Mouse (Mus musculus): ENCODE data around the gene Trim9.
A peak's percentile ranks its signal among the peaks of the same experiment; 100 is the strongest.

Trim9 gene

DNA sequence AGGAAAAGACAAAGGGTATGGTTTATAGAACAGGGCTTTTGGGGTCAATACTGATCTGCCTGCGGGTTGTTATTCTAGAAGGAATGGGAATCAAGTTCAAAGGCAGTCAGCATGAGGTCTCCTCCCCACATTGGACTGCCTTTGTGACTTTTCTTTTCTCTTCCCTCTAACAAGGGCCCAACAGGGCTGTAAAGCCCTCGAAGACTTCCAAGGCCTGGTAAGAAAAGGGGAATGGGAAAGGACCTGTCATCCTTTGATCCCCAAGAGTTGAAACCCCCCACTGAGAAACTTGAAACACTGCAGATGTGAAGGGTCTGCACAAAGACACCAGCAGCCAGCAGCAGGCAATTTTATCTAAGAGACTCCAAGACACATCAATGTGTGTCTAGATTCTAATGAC lies 21.0 kb downstream of the Trim9 start:
- no peak for ATAC-seq (ENCODE audit: low TSS enrichment)

- ATAC-seq (ENCODE audit: low TSS enrichment), result peak; percentile 56
Observed at GRCm38 (mm10) chr12:70325826-70326225, 21.6 kb downstream of the Trim9 start.

DNA sequence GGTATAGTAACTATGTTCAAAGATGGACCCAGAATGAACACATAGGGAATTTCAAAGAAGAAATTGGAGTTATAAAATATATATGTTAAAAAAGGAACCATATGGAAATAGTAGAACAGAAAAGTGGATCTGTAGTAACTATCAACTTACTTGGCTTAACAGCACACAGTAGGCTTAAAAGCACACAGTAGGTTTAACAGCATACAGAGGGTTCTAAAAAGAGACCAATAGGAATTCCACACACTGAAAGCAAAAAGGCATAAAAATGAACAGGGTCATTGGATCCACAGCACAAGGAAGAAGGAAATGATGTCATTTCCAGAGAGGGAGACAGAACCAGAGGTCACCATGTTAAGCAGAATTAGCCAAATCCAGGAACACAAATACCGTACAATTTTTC lies 24.6 kb downstream of the Trim9 start:
- ATAC-seq (ENCODE audit: low TSS enrichment), result no peak

DNA sequence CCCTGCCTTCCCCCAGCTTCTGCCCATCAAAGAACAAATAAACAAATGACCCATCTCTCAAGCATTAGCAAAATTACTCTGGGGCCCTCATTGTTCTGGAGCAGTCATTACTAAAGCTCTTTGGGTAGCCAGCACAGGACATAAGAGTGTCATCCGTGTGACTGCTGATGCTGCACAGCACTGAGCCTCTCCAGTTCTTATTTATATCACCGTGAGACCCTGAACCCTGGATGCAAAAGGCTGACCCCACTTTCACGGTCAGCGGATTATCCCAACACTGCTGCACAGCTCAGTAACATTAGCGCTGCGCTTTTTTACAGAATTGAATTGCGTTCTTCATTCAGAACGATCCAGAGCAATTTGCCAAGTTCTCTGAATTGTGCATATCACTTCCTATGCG lies 31.3 kb downstream of the Trim9 start:
- no peak for ATAC-seq (ENCODE audit: low TSS enrichment)

- peak; percentile 64 for ATAC-seq (ENCODE audit: low TSS enrichment)
Observed at GRCm38 (mm10) chr12:70307881-70308280, 39.5 kb downstream of the Trim9 start.

DNA sequence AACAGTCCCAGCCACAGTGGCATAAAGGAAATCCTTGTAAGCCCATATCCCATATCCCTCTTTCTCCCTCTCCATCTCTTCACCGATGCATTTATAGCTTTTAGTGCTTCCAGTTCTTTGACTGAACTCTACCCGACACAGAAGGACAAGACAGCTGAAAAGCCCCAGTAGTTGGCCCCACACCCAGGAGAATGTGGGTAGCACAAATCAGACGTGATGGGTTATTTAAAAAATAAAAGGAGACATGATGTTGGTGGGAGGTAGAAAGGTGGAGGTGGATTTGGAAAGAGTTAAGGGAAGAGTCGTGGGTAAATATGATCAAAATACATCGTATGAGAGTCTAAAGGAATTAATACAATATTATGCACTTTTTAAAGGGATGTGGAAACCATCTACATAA lies 40.4 kb downstream of the Trim9 start:
- ATAC-seq (ENCODE audit: low TSS enrichment), result no peak

- no peak for ATAC-seq (ENCODE audit: low TSS enrichment)
Observed at GRCm38 (mm10) chr12:70304014-70304413, 43.4 kb downstream of the Trim9 start.

DNA sequence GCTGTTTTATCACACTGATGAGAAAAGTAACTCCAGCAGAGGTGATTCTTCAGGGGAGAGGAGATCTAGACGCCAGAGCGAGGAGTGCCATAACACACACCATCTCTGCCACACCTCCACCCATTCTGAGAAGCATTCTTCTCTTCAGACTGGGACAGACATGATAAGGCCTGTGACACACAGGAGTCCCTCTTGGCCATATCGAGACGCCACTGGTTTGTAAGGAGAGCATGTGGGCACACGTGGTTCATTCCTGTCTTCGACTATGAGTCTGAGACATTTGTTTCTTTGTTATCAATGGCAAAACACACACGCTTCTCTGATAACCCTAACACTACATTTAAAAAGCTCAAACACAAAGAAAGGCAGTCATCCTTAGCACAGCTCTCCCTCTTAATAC lies 43.9 kb downstream of the Trim9 start:
- no peak for ATAC-seq (ENCODE audit: low TSS enrichment)

GRCm38 (mm10) chr12:70302022-70302720 lies 45.2 kb downstream of the Trim9 start:
- ATAC-seq (ENCODE audit: low TSS enrichment), result peak; percentile 48

DNA sequence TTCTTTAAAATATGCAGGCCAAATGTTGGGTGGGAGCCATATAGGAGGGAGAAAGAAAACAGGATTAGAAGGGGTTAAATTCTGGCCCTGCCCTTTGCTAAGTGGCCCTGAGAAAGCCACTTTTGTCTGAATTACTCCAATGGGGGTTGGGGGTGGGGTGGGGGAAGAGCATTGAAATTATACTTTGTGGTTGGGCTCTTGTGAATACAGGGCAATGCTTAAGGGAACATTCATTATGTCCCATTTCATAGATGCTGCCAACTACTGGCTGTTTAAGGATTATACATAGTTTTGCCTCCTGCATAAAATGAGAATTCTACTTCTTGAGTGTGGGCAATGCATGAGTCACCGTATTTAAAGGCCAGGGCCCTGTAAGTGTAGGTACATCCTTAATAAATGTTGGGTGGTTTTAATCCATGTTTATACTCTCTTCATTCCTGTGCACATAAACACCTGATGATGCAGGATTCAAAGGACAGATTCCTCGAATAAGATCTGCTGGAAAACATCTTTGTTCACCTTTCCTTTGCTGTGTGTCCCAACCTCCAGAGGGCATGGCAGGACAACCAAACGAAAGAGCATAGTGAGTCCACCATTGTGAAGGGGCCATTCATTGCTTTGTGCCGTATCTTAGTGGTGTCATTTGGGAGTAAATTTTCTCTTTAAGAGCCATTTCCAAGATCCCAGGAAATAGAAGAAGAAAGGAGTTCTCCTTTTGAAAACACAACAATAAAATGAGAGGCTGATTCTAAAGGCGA lies 53.3 kb downstream of the Trim9 start:
- ATAC-seq (ENCODE audit: low TSS enrichment), result peak; percentile 48; the same call in 1 of the 2 replicates

GRCm38 (mm10) chr12:70293165-70293926 lies 54.1 kb downstream of the Trim9 start:
- ATAC-seq (ENCODE audit: low TSS enrichment), result no peak

GRCm38 (mm10) chr12:70285521-70285920 lies 61.9 kb downstream of the Trim9 start:
- no peak for ATAC-seq (ENCODE audit: low TSS enrichment)

DNA sequence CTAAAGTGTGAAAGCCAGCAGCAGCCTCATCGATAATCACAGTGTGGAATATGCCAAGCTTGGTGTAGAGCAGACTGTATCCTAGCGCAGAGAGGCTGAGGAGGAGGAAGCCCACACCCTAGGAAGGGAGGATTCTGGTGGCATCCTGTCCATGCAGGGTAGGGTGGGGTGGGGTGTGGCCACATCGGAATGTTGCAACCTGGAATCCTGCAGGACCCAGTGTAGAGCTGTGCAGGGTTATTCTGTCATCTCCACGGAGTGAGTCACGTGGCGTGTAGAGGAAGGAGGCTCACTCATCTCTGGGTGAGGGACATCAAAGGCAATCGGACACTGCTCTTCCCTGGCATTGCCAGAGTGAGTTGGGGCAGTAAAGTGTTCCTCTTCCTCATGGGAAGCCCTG lies 62.4 kb downstream of the Trim9 start:
- ATAC-seq (ENCODE audit: low TSS enrichment), result 0 out of 2 replicates have a peak, but pooled peaks have one; percentile 11

DNA sequence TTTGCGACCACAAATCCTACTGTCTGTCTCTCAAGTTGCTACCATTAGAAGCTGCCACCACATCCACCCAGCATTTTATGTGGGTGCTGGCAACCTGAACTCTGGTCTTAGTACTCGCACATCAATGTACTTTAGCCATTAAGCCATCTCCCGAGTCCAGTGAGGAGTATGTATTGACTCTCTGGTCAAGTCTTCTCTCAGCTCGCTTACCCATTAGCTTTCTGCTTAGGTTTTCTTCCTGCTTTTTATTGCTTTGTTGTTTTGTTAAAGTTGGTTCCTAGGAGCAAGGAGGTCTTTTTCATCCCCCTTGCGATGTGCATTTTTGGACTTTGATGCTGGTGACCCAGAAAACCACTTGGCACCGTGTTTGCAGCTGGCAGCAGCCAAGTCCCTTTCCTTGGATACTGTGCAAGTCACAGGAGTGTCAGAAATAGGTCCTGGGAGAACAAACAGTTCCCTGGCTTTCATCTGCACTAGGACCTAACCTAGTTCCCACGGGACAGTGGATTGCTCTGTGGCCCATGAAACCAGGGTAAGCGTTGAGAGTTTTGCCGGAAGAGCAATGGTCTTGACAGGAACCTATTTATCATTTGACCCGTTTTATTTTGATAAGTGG lies 64.2 kb downstream of the Trim9 start:
- ATAC-seq (ENCODE audit: low TSS enrichment), result peak; percentile 26; the same call in 1 of the 2 replicates

DNA sequence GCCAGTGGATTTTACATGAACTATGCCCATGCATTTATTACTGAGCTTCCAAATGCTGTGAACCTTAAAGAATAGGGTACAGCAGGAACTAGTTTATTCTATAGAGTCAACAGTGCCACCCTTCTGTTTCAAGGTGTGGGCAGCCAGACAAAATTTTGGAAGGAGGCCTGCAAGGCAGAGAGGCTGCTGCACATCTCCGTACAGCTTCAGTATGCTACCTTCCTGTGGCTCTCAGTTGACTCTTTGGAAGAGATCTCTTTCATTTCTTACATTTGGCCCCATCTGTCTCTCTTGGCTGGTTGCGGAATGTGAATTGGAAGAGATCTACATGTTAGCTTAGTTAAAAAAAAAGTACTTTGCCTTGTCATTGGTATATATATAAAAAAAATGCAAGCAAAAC lies 66.5 kb downstream of the Trim9 start:
- peak; percentile 51 for ATAC-seq (ENCODE audit: low TSS enrichment)

- no peak for ATAC-seq (ENCODE audit: low TSS enrichment)
Observed at GRCm38 (mm10) chr12:70280381-70280780, 67.0 kb downstream of the Trim9 start.

GRCm38 (mm10) chr12:70277071-70277939 lies 70.1 kb downstream of the Trim9 start:
- ATAC-seq (ENCODE audit: low TSS enrichment), result no peak

- ATAC-seq (ENCODE audit: low TSS enrichment), result peak; percentile 65
Observed at GRCm38 (mm10) chr12:70269724-70270123, 77.7 kb downstream of the Trim9 start.

- ATAC-seq (ENCODE audit: low TSS enrichment), result no peak
Observed at GRCm38 (mm10) chr12:70267314-70267713, 80.1 kb downstream of the Trim9 start.

DNA sequence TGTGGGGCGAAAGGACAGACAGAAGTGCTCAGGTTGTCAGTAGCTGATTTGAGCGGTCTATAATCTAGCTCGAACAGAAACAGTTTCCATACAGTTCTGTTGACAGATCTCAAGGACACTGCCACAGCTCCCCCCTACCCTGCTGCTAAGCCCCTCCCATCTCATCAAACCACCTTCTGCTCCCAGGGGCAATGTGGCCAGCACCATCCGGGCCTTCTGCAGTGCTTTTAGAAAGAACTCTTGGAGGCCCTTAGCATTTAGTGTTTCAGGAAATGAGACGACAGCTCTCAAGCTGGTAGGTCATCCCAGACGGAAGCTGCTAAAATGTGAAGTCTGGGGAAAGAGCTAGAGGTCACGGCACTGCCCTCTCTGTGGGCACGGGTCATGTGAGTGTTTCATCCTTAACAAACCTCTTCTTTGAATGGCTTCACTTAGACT lies 80.9 kb downstream of the Trim9 start:
- no peak for ATAC-seq (ENCODE audit: low TSS enrichment)

GRCm38 (mm10) chr12:70263721-70264120 lies 83.7 kb downstream of the Trim9 start:
- ATAC-seq (ENCODE audit: low TSS enrichment), result no peak
